Mouse (Mus musculus): ENCODE data around the gene Fam131c. TPM values are rescaled to one million over a fixed set of nuclear protein-coding genes. Genes with fewer than 3 reads are reported as not detected.

Fam131c gene
- polyA plus RNA-seq, 1 experiment: 18.2 TPM

DNA sequence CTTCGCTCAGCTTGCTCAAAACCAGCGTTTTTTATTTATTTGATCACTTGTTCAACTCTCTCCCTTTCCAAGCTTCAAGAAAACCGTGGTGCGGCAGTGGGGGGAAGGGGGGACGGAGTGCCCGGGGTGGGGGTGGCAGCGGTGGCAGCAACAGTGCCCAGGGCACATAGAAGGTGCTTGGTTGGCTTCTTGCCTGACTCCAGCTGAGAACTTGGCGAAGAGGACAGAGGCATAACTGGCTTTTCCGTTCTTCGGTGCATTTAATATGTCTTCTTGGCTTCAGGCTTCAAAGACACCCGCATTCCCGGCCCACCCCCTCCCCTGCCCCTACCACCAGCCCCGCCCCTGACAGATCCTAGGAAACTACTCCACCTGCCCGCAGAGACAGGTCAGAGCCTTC lies 64.6 kb downstream of the Fam131c start:
- H3K4me3 ChIP-seq (replicated peaks; ENCODE audit: insufficient read depth, low read depth, low read length): no peak overlapping the region
- DNase-seq: peak; percentile 35 to 47
- no peak for TF ChIP-seq CTCF (IDR thresholded peaks at IDR 0.05; ENCODE audit: borderline replicate concordance, insufficient read depth, low read depth, low read length)
- TF ChIP-seq POLR2A (IDR thresholded peaks at IDR 0.05; ENCODE audit: borderline replicate concordance, insufficient read depth, low read length): no peak
- H3K27ac ChIP-seq (ENCODE audit: insufficient read depth, low read length): no peak overlapping the region
- peaks cover 5% of the 10 kb centered on the region; the same call in 1 of the 2 replicates for H3K4me1 ChIP-seq (ENCODE audit: control insufficient read depth, insufficient read depth, low read length)
- H3K27me3 ChIP-seq (ENCODE audit: control insufficient read depth, insufficient read depth, low read length): no peaks in the 10 kb centered on the region
- 13% methylated on average over 14 of the region's 14 CpGs for WGBS

DNA sequence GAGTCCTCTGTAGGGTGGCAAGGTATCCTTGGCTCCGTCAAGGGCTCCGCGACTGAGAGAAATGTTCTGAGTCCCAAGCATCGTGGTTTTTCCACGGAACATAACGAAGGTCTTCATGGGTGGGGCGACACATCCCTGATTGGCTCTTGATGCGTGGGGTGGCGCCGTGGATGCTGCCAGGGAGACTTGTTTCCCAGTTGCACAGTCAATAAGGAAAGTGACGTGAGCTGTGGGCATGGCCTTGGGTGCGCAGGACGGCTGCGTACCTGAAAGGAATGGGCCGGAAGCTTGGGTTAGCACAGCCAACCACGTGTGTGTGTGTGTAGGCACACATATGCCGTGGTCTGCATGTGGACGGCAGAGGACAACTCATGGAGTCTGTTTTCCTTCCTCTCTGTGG lies 65.2 kb downstream of the Fam131c start:
- no peak for TF ChIP-seq CTCF (IDR thresholded peaks at IDR 0.05; ENCODE audit: borderline replicate concordance, insufficient read depth, low read depth, low read length)
- no peak for TF ChIP-seq POLR2A (IDR thresholded peaks at IDR 0.05; ENCODE audit: borderline replicate concordance, insufficient read depth, low read length)

More for the DNA sequence above, 65.2 kb downstream of the Fam131c start:
- 68% methylated on average over 18 of the region's 18 CpGs for WGBS
- no peak overlapping the region for H3K4me3 ChIP-seq (replicated peaks; ENCODE audit: insufficient read depth, low read depth, low read length)
- H3K4me1 ChIP-seq (ENCODE audit: control insufficient read depth, insufficient read depth, low read length): peaks cover 5% of the 10 kb centered on the region; the same call in 1 of the 2 replicates
- no peaks in the 10 kb centered on the region for H3K27me3 ChIP-seq (ENCODE audit: control insufficient read depth, insufficient read depth, low read length)
- no peak for DNase-seq
- H3K27ac ChIP-seq (ENCODE audit: insufficient read depth, low read length): no peak overlapping the region

Other genes starting within 250 kb of the Fam131c start
- 29.2 and 29.9 TPM in 2 replicates for gene Szrd1, start 228.4 kb upstream of the Fam131c start, polyA plus RNA-seq (2012; rRNA removed)
- 21.1 and 21.5 TPM in 2 replicates for gene Fbxo42, start 220.3 kb upstream of the Fam131c start, polyA plus RNA-seq (2012; rRNA removed)
- 4.7 and 6.8 TPM in 2 replicates for gene Rsg1, start 154.3 kb upstream of the Fam131c start, polyA plus RNA-seq (2012; rRNA removed)
- gene Arhgef19, start 128.7 kb upstream of the Fam131c start, polyA plus RNA-seq (2012; rRNA removed): 14.0 and 15.0 TPM in 2 replicates
- gene Epha2, start 67.0 kb upstream of the Fam131c start, polyA plus RNA-seq (2012; rRNA removed): 1.9 and 2.0 TPM in 2 replicates
- 0.03 TPM in 1 of 2 replicates, not detected in the other for gene Clcnka, start 30.5 kb downstream of the Fam131c start, polyA plus RNA-seq (2012; rRNA removed)
- not detected in 2 replicates for gene Clcnkb, start 47.8 kb downstream of the Fam131c start, polyA plus RNA-seq (2012; rRNA removed)
- gene Hspb7, start 52.6 kb downstream of the Fam131c start, polyA plus RNA-seq (2012; rRNA removed): 0.10 and 0.16 TPM in 2 replicates
- 8.7 and 12.9 TPM in 2 replicates for gene Srarp, start 67.9 kb downstream of the Fam131c start, polyA plus RNA-seq (2012; rRNA removed)
- 34.7 TPM in 2 replicates for gene Zbtb17, start 76.4 kb downstream of the Fam131c start, polyA plus RNA-seq (2012; rRNA removed)
- 16.6 and 18.6 TPM in 2 replicates for gene Spen, start 170.4 kb downstream of the Fam131c start, polyA plus RNA-seq (2012; rRNA removed)
- gene Fblim1, start 237.9 kb downstream of the Fam131c start, polyA plus RNA-seq (2012; rRNA removed): 2.3 and 2.6 TPM in 2 replicates